Mouse (Mus musculus): ENCODE data around the gene Ret. TPM values are rescaled to one million over a fixed set of nuclear protein-coding genes. Genes with fewer than 3 reads are reported as not detected.

Gene Ret
- total and polyA plus RNA-seq, 3 experiments, result not detected

DNA sequence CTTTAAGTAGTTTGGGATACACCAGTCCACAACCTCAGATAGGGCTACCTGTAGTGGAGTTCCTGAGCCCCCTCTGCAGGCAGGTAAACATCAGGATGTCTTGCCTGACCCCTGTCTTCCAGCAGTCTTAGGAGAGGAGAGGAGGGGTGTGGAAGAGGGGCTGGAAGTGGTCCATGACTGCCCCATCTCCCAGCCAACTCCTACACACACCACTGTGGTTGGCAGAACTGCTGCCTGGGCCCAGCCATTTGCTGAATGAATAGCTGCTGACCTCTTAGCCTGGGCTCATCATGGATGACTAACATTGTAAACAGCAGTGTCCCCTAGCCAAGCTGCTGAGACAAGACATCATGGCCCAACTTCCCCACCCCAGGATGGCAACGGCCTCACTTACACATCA lies 32.0 kb downstream of the Ret start:
- Histone ChIP-seq H3K36me3 (ENCODE audit: control insufficient read depth in 1 of 2, insufficient read depth in 2 of 2, low read length in 2 of 2) (no peaks in the 10 kb centered on the region), H3K27me3 (ENCODE audit: control insufficient read depth in 1 of 2, insufficient read depth in 2 of 2, low read length in 2 of 2) (no peaks in the 10 kb centered on the region; a peak in 1 of 4 replicates), H3K9me3 (replicated peaks; ENCODE audit: insufficient read depth, low read length) (no peaks in the 10 kb centered on the region), H3K27ac (ENCODE audit: control insufficient read depth, low read depth, low read length) (no peak overlapping the region), H3K79me2 (ENCODE audit: control insufficient read depth, insufficient read depth, low read length, poor library complexity) (no peaks in the 10 kb centered on the region), H3K9ac (ENCODE audit: control insufficient read depth, low read depth, low read length, poor library complexity, severe bottlenecking) (no peak overlapping the region), H3K4me1 (ENCODE audit: control insufficient read depth in 1 of 2, insufficient read depth in 2 of 2, low read length in 2 of 2) (no peaks in the 10 kb centered on the region), H3K4me3 (ENCODE audit: control insufficient read depth in 1 of 2, insufficient read depth in 1 of 2, low read depth in 2 of 2, low read length in 2 of 2) (no peak overlapping the region)
- TF ChIP-seq CTCF (IDR thresholded peaks at IDR 0.05 in 2 of 3, conservative IDR thresholded peaks at IDR 0.05 in 1 of 3; ENCODE audit: control insufficient read depth in 1 of 3, insufficient read depth in 1 of 3, low read depth in 2 of 3, low read length in 3 of 3, poor library complexity in 1 of 3, severe bottlenecking in 1 of 3) (no peak), MYB (IDR thresholded peaks at IDR 0.05; ENCODE audit: low read depth, low read length) (no peak), SIN3A (IDR thresholded peaks at IDR 0.05; ENCODE audit: low read length) (no peak), GABPA (IDR thresholded peaks at IDR 0.05; ENCODE audit: low read depth, low read length) (no peak), HCFC1 (IDR thresholded peaks at IDR 0.05; ENCODE audit: low read depth, low read length) (no peak), MAX (IDR thresholded peaks at IDR 0.05; ENCODE audit: low read length) (no peak), CHD2 (IDR thresholded peaks at IDR 0.05; ENCODE audit: low read length) (no peak), MXI1 (IDR thresholded peaks at IDR 0.05; ENCODE audit: low read depth, low read length) (no peak), JUND (IDR thresholded peaks at IDR 0.05; ENCODE audit: low read depth, low read length) (no peak), E2F4 (IDR thresholded peaks at IDR 0.05; ENCODE audit: borderline replicate concordance, low read depth, low read length) (no peak), MAZ (IDR thresholded peaks at IDR 0.05; ENCODE audit: low read depth, low read length) (no peak)
- no peak for DNase-seq (ENCODE audit: low read depth, low spot score)

GRCm38 (mm10) chr6:118164691-118165090 lies 32.8 kb downstream of the Ret start:
- no peaks in the 10 kb centered on the region; a peak in 1 of 4 replicates for H3K27me3 ChIP-seq (ENCODE audit: control insufficient read depth in 1 of 2, insufficient read depth in 2 of 2, low read length in 2 of 2)
- H3K4me3 ChIP-seq (ENCODE audit: control insufficient read depth in 1 of 2, insufficient read depth in 1 of 2, low read depth in 2 of 2, low read length in 2 of 2), result no peak overlapping the region
- no peak overlapping the region for H3K9ac ChIP-seq (ENCODE audit: control insufficient read depth, low read depth, low read length, poor library complexity, severe bottlenecking)
- no peaks in the 10 kb centered on the region for H3K4me1 ChIP-seq (ENCODE audit: control insufficient read depth in 1 of 2, insufficient read depth in 2 of 2, low read length in 2 of 2)
- no peaks in the 10 kb centered on the region for H3K79me2 ChIP-seq (ENCODE audit: control insufficient read depth, insufficient read depth, low read length, poor library complexity)
- H3K9me3 ChIP-seq (replicated peaks; ENCODE audit: insufficient read depth, low read length), result no peaks in the 10 kb centered on the region
- TF ChIP-seq ZKSCAN1 (IDR thresholded peaks at IDR 0.05; ENCODE audit: low read depth, low read length) (no peak), TAL1 (IDR thresholded peaks at IDR 0.05; ENCODE audit: low read length) (no peak), MXI1 (IDR thresholded peaks at IDR 0.05; ENCODE audit: low read depth, low read length) (no peak), E2F4 (IDR thresholded peaks at IDR 0.05; ENCODE audit: borderline replicate concordance, low read depth, low read length) (no peak), USF1 (IDR thresholded peaks at IDR 0.05; ENCODE audit: low read depth, low read length) (no peak), GABPA (IDR thresholded peaks at IDR 0.05; ENCODE audit: low read depth, low read length) (no peak), CTCF (IDR thresholded peaks at IDR 0.05 in 2 of 3, conservative IDR thresholded peaks at IDR 0.05 in 1 of 3; ENCODE audit: control insufficient read depth in 1 of 3, insufficient read depth in 1 of 3, low read depth in 2 of 3, low read length in 3 of 3, poor library complexity in 1 of 3, severe bottlenecking in 1 of 3) (no peak), MAZ (IDR thresholded peaks at IDR 0.05; ENCODE audit: low read depth, low read length) (no peak), RAD21 (IDR thresholded peaks at IDR 0.05; ENCODE audit: low read depth, low read length) (no peak), GATA1 (IDR thresholded peaks at IDR 0.05; ENCODE audit: low read depth, low read length) (no peak), UBTF (IDR thresholded peaks at IDR 0.05; ENCODE audit: borderline replicate concordance, insufficient read depth, low read depth, low read length) (no peak), POLR2AphosphoS2 (IDR thresholded peaks at IDR 0.05; ENCODE audit: low read length) (no peak), ZNF384 (IDR thresholded peaks at IDR 0.05; ENCODE audit: low read depth, low read length) (no peak), MEF2A (IDR thresholded peaks at IDR 0.05; ENCODE audit: extremely low read depth, insufficient replicate concordance, low read depth, low read length, poor library complexity, severe bottlenecking) (no peak)
- no peak for DNase-seq (ENCODE audit: low read depth, low spot score)
- no peak overlapping the region for H3K27ac ChIP-seq (ENCODE audit: control insufficient read depth, low read depth, low read length)
- H3K36me3 ChIP-seq (ENCODE audit: control insufficient read depth in 1 of 2, insufficient read depth in 2 of 2, low read length in 2 of 2), result no peaks in the 10 kb centered on the region
